Mouse (Mus musculus): ENCODE measurements at regions not wholly inside any gene's neighbourhood (a gene's known extent, or its start where the extent isn't known, plus 50 kb on each side); places are given as distances from the start of the nearest gene placed in this dataset.
A peak's percentile ranks its signal among the peaks of the same experiment; 100 is the strongest.
"Not testable (repeated sequence)": the region's sequence is repeated elsewhere in the genome, so short reads cannot be mapped to it uniquely, and the experiment has no call there.

DNA sequence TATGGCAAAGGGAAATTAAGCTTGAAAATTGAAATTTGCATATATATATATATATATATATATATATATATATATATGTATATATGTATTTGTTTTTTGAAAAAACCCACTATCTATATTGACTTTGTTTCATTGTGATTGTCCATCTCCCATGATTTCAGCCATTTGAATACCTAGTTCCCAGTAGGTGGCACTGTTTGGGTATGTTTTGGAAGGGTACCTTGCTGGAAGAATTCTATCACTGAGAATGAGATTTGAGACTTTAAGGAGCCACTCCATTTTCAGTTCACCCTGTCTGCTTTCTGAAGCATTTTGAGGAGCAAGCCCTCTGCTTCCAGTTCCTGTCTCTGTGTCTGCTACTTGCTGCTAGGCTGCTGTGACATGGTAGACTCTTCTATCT lies 72.8 kb upstream of the Ugt8a start:
- peak; percentile 44 for DNase-seq (ENCODE audit: low spot score)

DNA sequence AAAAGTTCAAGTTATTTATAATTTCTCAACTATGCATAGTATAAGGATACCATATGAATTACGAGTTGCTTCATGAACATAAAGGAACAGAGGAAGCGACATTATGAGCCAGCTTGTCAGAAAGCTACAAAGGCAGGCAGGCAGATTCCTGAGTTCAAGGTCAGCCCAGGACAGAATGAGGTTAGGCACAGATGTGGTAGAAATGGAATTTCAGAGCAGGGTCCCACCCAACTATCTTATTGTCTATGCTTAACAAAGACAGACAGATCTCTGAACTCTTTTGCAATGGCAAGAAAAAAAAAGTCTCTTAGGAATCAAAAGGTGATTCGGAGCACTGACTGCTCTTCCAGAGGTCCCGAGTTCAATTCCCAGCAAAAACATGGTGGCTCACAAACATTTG lies 77.7 kb upstream of the Ugt8a start:
- DNase-seq (ENCODE audit: low spot score) = no peak

DNA sequence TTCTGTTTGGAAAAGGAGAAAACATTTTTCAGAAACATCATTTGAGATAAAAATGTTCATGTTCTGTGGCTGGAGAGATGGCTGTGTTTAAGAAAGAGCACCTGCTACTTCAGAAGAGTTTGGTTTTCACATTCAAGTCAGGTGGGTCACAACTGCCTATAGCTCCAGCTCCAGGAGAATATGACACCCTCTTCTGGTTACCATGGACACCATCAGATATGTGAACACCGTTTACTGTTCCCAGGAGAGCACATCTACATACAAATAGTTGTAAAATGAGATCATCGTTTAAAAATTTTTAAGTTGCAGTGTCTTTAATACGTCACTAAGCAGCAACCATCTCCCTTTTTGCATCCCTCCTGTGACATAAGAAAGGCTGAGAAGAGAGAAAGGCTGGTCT lies 105.9 kb upstream of the Ugt8a start:
- peak; percentile 69 for DNase-seq (ENCODE audit: low spot score)

DNA sequence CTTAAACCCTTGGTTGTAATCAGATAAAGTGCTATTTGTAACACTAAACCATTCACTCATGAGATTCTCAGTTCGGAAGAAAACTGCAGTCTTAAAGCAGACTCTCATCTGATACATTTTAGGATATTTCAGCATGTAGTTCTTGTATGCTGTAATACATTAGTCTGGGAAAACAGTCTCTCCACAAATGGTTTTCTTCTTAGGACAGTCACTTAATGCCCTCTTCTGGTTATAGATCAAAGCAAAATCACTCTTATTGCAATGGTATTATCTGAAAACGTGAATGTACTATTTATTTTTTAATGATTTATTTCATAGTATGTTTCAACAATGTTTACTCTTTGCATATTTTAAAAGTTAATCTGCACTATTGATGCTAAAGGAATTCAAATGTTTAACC lies 106.4 kb upstream of the Ugt8a start:
- DNase-seq (ENCODE audit: low spot score) = peak; percentile 3

GRCm38 (mm10) chr3:126045992-126046786 lies 107.8 kb upstream of the Ugt8a start:
- DNase-seq (ENCODE audit: low spot score) = no peak

GRCm38 (mm10) chr3:126058585-126058984 lies 120.2 kb upstream of the Ugt8a start:
- no peak for DNase-seq (ENCODE audit: low spot score)

- DNase-seq (ENCODE audit: low spot score) = no peak
Measured at GRCm38 (mm10) chr3:126105086-126105485, 166.7 kb upstream of the Ugt8a start.

- no peak for DNase-seq (ENCODE audit: low spot score)
Measured at GRCm38 (mm10) chr3:126109371-126109770, 171.0 kb upstream of the Ugt8a start.

DNA sequence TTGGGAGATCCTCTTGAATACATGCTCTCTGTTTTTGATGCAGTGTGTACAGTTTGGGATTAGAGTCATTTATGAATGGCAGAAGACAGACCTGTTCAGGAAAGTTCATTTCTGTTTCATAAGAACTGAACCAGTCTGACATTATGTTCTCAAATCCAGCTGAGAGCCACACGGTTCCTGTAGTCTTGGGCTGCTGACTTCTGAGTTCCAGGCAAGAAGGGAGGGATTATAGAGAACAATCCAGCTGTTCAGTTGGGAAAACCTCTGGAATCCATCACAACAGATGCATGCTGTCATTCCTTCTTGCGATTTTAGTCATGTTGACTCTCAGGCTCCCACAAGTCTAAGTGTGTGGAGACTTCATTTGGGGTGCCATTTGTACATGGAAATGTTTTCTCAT lies 179.4 kb upstream of the Ugt8a start:
- no peak for DNase-seq (ENCODE audit: low spot score)

GRCm38 (mm10) chr3:126122323-126123259 lies 184.2 kb upstream of the Ugt8a start:
- no peak for DNase-seq (ENCODE audit: low spot score)

- no peak for DNase-seq (ENCODE audit: low spot score)
Measured at GRCm38 (mm10) chr3:126166542-126166941, 196.9 kb upstream of the Arsj start.

DNA sequence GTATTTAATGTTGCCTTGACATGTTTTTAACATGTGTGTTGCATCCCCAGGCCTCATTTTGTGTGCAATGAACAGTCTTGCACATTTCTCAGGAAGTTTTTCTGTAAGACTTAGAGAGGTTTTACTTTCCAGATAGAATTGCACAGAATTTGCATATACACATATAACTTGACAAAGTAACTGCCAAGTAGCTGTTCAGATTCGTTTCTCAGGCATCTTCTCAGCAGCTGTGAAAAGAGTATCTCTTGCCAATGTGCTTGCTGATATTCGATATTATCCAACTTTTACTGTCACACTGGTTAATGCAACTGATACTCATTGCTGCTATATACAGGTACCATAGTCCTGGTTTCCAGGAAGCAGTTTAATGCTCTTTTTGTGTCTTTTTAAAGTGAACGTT lies 154.5 kb upstream of the Arsj start:
- no peak for DNase-seq (ENCODE audit: low spot score)

DNA sequence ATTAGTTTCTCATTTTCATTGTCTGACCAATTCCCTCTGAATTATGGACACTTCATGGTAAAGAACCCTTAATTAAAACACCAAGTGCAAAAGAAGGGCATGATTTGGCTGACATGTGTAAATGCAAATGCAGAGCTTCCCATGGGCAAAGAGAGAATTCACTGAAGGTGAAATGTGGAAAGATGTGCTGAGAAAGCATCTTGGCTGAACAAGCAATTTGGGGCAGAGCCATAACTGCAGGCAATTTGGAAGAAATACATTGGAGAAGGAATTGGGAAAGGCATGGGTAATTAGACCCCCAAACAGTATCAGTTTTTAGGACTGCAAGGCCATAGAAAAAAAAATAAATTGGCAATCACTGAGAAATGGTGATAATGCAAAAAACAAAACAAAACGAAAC lies 153.3 kb upstream of the Arsj start:
- DNase-seq (ENCODE audit: low spot score) = no peak

DNA sequence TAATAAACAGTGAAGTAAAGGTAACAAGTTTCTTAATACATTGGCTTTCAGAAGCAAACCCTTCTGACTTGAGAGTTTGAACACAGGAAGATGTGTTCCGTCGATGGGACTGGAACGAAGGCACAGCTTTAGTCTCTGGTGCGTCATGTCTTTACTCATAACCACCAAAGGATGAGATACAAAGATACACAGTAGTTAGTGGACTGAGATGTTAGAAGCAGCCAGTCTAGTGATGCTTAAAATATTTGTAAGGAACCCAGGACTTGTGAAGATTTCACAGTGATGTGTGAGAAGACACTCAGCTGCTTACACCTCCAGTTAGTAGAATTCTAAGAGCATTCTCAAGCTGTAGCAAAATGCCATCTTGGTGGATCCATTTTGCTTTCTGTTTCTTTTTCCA lies 135.9 kb upstream of the Arsj start:
- DNase-seq (ENCODE audit: low spot score) = no peak

GRCm38 (mm10) chr3:126245834-126246233 lies 117.7 kb upstream of the Arsj start:
- DNase-seq (ENCODE audit: low spot score) = no peak

DNA sequence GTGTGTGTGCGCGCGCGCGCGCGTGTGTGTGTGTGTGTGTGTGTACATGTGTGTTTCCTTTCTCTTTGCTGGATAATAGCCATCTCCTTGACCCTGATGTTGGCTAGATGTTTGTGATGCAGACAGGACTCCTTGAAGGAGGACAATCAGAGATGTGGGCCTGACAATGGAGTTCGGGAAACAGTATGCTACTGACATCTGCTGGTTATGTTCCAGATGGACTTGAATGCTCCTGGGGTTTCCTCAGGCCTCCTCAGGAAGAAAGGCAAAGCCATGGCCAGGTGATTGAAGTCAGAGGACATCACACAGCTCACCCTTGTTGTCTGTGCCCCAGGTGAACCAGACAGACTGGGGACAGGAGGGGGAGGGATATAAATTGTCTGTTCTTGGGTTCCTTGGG lies 102.2 kb upstream of the Arsj start:
- DNase-seq (ENCODE audit: low spot score) = no peak

DNA sequence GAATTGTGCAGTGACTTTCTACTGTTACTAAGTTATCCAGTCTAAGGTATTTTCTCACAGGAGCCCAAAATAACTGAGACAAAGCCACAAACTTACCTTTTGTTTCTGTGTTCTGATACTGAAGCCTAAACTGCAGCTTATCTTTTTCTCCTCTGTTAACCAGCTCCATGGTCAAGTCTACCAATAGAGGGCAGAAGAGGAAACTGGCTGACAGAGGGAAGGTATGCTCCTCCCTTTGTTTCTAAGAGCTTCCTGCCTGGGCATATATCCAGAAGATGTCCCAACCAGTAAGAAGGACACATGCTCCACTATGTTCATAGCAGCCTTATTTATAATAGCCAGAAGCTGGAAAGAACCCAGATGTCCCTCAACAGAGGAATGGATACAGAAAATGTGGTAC lies 91.5 kb upstream of the Arsj start:
- not testable (repeated sequence) for DNase-seq (ENCODE audit: low spot score)

DNA sequence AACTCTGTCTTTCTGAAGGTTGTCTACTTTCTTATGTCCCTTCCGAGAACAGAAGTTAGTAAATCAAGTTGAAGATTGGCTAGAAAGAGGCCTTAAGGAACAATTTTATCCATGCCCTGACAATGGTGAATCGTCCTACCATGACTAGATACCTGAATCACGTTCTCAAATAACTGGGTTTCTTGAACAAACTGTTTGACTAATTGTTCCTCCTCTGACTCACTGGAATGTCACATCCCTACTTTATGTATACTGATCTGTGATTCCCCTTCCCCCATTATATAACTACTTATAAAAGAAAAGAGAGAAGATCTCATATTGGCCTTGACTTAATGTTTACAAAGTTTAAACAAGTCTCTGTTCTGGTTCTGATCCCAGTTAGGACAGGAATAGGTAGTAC lies 89.9 kb upstream of the Arsj start:
- no peak for DNase-seq (ENCODE audit: low spot score)

- DNase-seq (ENCODE audit: low spot score) = no peak
Measured at GRCm38 (mm10) chr3:126276008-126276700, 87.3 kb upstream of the Arsj start.

GRCm38 (mm10) chr3:126284294-126285090 lies 79.0 kb upstream of the Arsj start:
- no peak for DNase-seq (ENCODE audit: low spot score)

GRCm38 (mm10) chr3:126292259-126292658 lies 71.2 kb upstream of the Arsj start:
- no peak for DNase-seq (ENCODE audit: low spot score)

Data from thymus, postnatal 0 days (tissue).